Mouse (Mus musculus) c-Kit-positive CD71-positive TER-119-negative erythroid progenitor cells, embryonic 14.5 days (primary cell): ENCODE results near the gene Igfbp2.

Source experiments
- DNase-seq: peaks from one replicate; pipeline ENCODE4 v3.0.0-alpha.2; 2013; ENCODE audit warnings: low read depth

Igfbp2 gene

DNA sequence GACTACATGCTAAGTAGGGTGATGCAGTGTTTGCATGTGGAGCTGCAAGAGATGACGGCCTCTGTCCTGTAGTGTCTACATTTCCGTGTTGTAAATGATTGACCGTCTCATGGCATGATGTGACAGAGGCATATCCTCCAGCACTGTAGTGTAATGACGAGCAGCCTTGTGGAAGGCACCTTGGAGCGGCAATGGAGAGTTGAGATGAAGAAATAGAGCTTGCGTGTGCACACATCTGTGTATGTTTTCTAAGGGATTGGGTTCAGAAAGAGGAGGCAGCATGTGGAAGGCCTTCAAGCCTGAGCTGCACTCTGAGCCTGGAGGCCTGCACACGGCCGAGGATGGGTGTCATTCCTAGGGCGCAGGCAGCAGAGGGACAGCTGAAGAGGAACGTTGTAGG is 31.4 kb downstream of the Igfbp2 start:
- no peak for DNase-seq

DNA sequence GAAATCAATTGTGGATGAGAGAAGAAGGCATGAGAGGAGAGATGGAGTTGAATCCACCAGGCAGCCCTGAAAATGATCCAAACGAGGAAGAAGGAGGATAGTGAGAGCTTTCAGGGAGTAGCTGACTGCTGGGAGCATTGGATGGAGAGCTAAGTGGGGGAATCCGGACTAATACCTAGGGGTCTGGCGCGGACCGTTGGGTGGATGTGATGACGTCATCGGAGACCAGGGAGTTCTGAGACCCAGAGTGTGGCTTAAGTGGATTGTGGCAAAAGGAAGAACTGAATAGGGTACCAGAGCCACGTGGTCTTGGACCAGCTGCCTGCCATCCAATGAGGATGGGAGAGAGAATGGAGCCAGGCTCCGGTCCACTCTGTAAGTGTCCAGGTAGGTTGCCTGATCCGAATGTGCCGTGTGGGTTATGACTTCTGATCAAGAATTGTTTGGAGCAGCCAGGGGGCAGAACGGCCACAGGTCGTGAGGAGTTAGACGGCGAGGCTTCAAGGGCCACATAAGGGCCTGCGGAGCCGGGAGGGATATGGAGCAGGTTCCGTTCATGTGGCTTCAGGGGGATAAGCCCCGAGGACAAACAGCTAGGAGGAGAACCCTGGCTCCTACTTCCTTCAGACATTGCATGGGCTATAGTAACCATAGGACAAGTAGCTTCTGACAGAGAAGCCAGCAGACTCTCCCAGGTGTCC is 32.1 kb downstream of the Igfbp2 start:
- no peak for DNase-seq

DNA sequence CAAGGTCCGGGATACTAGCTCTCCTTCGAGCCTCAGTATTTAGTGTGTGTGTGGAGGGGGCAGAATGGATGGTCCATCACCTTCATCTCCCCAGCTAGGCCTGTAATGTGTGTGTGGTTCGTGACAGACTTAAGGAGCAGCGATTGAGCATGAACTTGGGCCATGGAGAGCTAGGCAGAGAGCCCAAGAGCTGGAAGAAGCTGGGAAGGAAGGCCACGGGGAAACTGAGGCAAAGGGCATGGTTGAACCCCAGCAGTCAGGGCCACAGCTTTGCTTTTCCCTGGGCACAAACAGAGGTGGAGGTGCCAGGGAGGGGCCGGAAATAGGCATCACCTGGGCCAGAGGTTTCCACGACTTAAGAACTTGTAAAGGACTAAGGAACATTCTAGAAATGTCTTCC is 32.8 kb downstream of the Igfbp2 start:
- DNase-seq, result no peak

DNA sequence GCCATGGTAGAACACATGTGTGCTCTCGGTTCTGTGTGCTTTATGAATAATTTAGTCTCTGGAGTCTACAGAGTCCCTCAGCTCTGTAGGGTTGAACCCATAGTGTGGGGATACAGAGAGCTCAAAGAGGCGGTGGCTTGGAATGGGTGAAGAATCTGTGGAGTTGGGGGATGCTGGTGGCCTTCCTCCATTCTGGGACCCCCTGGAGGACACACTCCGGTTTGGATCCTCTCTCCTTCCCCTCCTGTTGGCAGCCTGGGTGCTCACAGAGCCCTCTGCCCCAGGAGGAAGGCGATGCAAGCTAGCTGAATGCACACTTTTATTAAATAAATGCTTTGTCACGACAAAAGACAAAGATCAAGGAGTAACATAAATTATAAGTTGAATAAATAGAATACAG is 33.3 kb downstream of the Igfbp2 start:
- DNase-seq, result no peak

DNA sequence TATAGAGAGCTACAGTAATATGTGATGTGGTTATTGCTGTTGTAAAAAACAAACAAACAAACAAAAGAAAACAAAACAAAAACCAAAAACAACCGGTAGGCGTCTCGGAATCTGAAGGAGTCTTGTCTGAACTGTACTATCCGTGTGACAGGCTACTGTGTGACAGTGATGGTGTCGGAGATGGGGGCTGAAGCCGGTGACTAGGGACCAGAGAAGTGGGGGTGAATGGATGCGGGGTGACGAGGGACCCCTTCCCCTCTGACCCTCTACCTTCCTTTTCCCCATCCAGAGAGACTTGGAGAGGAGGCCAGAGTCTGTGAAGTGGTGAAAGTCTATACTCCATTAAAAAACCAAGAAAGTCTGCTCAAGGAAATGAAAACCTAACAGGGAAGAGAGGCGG is 34.0 kb downstream of the Igfbp2 start:
- no peak for DNase-seq

DNA sequence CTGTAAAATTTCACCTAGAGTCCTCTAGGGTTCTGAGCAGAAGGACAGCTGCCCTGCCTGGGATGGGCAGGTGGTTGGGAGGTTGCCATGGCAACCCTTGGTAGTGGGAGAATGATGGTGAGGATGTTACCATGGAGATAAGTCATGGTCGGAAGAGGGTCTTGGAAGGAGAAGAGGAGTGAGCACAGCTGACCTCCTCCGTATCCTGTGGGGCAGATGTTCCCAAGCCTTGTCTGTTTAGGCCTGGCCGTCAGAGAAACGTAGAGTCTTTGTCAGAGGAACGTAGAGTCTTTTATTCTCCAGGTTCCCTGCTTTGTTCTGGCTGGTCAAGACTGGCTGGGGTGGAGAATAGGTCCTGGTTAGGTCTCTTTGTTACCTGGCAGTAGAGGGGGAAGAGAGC is 34.6 kb downstream of the Igfbp2 start:
- no peak for DNase-seq

DNA sequence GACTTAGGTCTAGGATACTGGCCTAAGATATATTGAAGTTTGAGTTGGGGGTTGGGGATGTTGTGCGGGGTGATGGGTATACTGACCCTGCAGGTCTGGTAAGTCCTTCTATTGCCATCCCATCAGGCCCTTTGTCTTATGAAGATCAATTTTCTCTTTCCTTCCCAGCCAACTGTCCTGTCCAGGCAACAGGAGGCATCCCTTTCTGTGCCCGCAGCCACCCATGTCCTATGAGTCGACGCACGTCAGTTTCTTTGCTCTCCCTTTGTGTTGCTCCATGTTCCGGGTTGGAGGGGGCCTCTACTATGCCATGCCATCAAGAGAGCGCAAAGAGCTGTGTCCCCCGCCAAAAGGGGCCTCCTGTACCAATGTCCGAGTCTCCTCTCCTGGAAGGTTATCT is 35.7 kb downstream of the Igfbp2 start:
- no peak for DNase-seq

DNA sequence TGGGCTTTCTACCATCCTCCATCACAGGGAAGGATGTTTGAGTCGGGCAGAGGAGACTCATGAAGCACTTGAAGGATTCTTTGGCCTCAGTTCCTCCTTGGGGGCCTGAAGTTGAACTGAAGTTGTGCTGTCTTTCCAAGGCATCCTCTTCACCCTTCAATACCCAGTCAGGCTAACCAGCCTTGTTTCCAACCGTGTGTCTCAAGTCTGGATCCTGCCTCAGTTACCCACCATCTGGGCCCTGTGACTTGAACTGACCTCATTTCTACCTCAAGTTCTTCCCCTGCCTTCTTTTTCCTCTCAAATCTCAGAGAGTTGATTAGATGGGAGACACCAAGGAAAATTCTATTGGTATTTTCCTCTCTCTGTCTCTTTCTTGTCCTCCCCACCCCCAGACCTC is 36.2 kb downstream of the Igfbp2 start:
- no peak for DNase-seq

DNA sequence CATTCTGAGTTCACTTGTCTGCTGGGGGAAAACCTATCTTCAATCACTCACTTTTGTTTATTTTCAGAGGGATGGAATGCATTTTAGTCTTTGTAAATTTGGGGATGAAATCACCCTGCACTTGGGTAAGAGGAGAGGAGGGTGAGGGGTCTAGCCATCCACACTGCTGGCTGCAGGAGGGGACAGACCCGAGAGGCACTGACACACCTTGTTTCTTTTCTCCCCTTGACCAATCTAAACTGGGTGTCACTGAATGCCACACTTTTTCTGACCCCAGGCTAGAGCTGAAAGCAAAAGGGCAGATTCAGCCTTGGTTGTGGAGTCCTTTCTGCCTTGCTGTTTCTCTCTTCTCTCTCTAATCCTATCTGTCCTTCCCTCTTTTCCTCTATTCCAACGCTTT is 37.4 kb downstream of the Igfbp2 start:
- no peak for DNase-seq

DNA sequence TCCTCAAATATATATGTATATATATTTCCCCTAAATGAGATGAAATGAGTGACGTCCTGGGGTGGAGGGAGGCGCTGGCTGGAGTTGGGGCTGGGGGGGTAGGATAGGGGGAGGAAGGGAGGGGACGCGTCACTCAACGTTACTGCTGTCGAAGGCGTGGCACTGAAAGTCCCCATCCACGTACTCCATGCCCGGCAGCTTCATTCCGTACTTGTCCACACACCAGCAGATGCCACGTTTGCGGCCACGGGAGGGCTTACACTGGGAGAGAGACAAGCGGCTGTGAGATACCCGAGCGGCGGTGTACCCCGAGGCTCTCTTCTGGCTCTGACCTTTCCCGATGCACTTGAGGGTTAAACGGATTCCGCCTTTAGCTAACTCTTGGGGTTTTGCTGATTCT is 37.9 kb downstream of the Igfbp2 start:
- no peak for DNase-seq

DNA sequence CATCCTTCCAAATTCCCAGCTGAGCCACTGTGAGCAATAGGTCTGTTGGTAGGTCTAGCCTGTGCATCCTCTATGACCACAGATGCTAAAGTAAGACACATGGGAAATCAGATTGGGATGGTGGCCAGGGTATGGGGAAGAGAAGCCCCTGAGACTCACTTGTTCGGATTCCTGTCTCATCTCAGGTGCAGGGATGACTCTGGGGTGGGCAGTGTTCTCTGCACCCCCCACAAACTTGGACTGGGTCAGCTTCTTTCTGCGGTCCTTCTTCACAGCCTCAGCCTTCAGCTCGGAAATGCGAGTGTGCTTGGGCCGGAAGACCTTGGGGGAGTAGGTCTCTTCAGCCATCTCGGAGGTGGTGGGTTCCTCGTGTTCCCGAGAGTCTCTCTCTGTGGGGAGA is 39.4 kb downstream of the Igfbp2 start:
- no peak for DNase-seq

DNA sequence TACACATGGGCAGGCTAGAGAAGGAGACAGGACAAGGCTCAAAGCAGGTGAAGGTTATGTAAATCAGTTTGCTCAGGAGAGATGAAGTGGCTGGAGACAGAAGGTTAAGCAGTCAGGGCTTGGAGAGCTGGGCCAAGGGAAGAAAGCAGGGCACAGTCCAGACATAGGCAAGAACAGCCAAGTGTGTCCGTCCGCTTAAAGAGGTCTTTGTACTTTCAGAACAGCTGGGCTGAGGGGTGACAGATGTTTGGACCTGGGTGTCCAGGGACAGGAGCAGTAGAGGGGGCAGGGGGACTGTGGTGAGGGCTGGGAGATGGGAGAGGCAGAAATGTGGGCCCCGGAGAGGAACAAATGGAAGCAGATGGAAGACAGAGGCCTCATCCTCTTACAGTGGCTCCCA is 40.0 kb downstream of the Igfbp2 start:
- no peak for DNase-seq

DNA sequence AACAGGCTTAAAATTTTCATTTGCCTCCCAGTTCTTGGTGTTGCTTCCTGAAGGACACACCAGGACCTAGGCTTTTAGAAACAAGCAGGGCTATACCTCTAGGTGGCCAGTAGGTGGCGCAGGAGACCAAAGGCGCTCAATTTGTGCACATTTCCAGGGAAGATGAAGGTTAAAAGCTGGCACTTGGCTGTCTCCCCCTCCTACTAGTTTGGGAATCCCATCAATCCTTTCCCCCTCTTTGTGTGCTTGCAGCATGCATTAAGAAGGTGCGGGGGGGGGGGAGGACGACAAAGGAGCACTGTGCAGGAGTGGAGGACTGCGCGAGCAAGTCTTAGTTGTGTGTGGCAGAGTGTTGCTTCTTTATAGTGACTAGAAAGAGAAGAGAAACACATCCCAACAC is 41.6 kb downstream of the Igfbp2 start:
- DNase-seq, result peak; percentile 37

DNA sequence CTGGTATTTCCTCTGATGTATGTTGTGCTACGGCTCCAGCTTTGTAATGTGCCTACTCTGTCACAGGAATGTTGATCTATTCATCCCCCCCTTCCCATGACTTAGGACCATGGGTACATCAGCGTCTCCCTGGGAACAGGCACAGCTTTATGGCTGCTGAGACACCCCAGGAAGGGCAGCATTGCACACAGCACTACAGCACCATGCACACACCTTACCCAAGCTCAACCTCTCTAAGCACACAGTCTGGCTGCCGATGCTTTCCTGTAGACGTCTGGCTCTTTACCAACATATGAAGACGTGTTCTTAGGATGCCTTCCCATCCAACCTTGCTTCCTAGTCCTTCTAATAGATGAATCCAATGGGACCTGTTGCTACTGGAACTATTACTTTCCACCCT is 42.1 kb downstream of the Igfbp2 start:
- no peak for DNase-seq

DNA sequence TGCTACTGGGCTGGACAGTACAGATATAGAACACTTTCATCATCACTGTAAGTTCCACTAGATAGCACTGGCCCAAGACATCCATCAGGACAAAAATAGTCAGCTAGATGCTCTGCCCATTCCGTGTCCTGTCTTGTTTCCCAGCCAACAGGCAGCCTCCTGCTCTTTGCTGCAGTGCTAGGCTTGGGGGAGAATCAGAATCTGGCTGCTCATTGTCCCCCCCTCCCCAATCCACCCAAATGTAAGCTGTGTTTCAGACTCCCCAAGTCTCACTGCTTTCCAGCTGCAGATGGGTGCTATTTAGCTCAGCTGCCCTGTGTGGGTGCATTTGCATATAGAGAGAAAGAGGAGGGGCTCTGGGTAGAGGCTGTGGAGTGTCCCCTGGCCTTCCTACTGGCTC is 43.0 kb downstream of the Igfbp2 start:
- no peak for DNase-seq

DNA sequence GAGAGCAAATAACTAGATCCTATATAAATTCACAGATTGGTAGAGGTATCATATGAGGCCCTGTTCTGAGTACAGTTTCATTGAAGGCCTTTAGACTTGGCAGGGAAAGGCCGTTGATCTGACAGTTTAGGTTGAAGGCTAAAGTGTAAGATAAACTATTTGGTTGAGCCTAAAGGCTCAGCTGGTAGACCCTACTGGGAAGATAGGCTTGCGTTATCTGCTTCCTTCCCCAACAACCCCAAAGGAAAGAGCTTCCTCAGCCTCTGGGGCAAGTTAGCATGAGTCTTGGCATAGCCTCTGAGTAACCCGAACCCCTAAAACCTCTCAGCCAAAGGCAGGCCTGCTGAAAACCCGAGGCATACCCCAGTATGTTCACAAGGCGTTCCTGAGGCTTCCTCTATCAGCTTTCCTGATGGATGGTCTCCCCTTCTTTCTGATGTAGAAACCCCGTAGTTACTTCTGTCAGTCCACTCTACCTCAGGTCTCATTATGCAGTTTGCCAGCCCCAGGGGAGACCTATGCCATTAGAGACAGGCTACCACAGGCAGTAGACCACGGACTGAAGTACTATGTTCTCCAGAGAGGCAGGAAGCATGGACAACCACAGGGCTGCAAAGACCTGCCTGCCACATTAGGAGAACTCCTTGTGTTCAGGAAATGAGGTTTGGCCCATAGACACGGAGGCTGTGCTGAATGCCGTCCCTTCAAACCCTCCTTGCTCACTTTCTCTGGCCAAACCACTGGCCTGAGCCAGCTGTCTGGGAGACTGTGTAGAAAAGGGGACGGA is 44.3 kb downstream of the Igfbp2 start:
- no peak for DNase-seq

DNA sequence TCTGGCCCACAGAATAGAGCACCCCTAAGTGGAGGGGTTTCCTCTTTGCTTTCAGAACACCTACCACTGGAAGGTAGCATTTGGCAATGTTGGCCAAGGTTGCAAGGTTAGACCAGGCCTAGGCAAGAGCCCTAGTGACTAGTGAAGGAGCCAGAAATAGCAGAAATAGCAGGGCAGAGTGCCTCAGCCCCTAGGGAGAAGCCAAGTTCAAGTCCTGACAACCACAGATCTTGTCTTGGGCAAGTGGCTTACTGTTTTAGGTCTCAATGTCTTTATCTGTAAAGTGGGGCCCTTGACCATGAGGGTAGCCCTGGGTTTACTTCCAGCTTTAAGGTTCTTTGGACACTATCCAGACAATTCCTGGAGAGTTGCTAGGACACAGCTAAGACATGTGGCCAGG is 45.0 kb downstream of the Igfbp2 start:
- no peak for DNase-seq

DNA sequence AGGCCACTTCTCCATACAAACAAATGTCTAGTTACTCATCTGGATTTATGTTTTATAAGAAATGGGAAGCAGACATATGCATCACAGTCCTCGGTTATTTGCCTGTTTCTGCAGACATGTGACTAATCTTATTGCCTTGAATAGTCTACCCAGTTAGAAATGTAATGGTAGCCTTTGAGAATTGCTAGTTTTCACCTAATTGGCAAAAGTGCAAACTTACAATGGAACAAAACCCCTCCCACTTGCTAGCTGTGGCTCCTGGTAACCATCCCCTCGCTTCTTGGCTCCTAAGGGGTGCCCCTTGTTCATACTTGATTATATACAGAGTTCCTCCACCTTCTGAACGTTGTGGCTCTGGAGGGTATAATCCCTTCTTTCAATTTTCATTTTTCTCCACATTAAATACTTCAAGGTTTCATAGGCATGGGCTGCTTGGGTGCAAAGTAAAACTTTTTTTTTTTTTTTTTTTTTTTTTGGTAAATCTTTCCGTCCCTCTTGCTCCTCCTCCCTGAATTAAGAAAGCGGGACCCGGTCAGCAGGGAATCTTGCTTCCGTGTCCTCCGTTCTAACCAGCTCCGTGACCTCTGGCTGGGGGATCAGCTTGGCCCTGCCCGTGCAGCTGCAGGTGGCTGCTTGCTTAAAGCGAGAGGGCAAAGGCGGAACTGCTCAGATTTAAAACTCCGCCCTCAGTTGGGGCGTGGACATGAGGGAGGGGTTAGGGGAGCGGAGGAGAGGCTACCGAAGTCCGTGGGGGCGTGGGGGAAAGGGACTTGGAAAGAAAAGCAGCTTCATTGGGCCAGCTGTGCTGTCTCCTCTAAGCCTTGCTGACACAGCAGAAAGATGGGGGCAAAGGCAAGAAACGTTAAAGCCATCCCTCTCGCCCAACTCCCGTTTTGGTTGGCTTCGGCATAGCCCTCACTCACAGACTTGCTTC is 45.6 kb downstream of the Igfbp2 start:
- no peak for DNase-seq

DNA sequence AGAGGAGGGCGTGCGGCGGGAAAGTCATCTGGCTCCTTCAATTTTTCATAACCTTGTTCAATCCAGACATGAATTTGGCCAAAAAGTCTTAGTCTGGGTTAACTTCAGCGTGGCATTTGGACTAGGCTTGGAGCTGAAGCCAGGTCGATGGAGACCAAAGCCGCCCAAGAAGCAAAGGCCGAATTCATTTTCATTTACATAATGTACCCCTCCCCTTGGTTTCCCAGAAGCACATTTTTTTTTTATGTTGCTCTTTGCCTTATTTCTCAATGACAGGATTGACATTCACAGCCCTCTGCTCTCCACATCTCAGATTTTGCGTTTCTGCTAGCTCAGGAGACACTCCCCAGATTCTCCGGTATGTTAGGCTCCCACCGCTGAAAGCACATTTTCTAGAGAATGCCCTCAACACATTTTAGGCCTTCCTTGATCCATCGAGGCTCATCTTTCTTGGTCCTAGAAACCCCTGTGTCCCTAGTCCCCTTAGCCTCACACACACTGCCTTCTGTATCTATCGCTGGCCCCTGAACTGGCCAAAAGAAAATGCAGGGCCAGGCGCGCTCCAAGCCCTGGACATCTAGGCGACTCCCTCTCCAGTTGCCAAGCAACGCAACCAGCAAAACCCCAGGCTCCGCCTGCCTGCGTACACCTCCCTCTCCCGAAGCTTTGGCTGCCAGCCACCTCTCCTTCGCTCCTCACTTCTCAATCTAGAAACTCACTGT is 46.5 kb downstream of the Igfbp2 start:
- DNase-seq, result no peak

DNA sequence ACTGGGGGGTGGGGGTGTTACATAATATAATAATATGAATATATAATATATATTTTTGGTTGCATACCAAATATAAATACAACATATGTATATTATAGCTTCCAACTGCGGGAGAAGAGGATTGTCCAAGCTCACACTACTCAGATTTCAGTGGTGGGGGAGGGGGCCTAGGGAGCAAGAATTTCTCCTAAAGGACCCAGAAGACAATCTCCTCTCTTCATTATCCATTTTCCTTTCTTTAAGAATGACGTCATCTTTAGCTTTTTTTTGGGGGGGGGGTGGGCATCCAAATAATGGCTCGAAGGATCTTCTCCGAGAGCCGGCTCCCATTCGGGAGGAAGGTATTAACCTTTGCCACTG is 47.0 kb downstream of the Igfbp2 start:
- no peak for DNase-seq

DNA sequence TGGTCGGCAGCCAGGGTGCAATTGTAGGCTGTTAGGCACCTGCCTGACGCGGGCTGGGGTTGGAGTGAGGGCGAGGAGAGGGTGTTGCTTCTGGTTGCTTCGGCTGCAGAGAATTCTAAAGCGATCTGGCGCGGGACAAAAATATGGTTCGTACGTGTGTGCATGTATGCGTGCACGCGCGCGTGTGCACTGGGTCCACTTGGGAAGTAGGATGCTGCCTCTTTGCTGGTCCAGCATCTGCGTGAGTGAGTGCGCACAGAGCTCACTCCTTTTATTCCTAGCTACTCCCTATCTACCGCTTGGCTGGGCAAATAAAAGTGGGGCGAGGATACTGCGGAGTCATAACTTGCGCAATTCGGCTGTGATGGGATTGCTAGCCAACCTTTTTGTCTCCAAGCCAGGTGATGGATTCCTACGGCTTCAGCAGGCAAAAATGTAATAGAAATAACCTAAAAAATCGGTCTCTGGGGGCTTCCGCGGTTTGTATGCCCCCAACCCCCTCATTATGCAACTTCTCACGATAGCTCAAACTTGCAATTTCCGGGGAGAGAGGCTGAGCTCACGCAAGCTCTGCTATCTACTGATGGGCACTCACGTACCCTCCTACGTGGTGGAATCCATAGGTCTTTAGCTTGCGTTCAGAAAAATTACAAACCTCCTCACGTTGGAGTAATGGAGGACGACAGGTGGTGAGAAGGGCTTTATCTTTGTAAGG is 47.6 kb downstream of the Igfbp2 start:
- DNase-seq, result no peak

DNA sequence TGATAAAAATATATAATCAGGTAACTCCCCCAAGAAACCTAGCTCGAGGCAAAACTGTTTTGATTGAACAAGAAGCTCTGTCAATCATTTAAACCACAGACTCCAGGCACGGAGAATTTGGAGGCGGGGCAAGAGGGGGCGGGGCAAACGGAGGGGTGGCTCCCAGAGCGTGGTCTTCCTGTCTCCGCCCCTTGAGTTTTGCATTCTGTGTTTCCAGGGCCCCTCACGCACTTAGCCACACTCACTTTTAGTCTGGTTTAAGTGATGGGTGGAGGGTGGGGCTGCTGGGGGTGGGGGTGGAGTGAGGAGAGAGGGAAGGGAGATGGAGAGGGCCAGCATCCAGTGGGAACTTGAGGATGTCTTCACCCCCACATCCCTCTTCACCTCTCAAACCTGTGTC is 48.2 kb downstream of the Igfbp2 start:
- no peak for DNase-seq
